ENCODE assay signal across 8 mouse cellular contexts in genomic region chr4:97751030-97751482, GRCm38 (mm10). TPM values are rescaled to one million over a fixed set of nuclear protein-coding genes. Genes with fewer than 3 reads are reported as not detected.
DNase-seq lines count a peak whose midpoint lies in the region; ATAC-seq lines count a peak whose summit lies in the region.

No protein-coding gene starts in this region.

- peak overlapping the region; percentile 45 for H3K9ac ChIP-seq in hindbrain, embryonic 15.5 days

- peak overlapping the region; percentile 81 for H3K4me2 ChIP-seq in hindbrain, embryonic 15.5 days

- ATAC-seq in activated CD4-positive, CD25-positive, alpha-beta regulatory T cell, adult 4 months, result peak; percentile 86
- ATAC-seq in common myeloid progenitor, adult 5-6 weeks (replicated peaks; ENCODE audit: low read depth, poor library complexity, severe bottlenecking), result peak; percentile 85
- peak; percentile 71 for ATAC-seq in hindbrain, embryonic 15.5 days (ENCODE audit: low FRiP score, low read depth)

- peaks cover 36% of the 10 kb centered on the region for H3K27me3 ChIP-seq in hindbrain, embryonic 15.5 days

- peak overlapping the region; percentile 37 for H3K4me3 ChIP-seq in hindbrain, embryonic 15.5 days

- DNase-seq in gastrocnemius, adult 18-20 months (ENCODE audit: low spot score), result peak; percentile 96
- DNase-seq in left cerebral cortex, adult 18-20 months (ENCODE audit: low spot score in 2 of 2), result peak; percentile 87 to 92
- peak; percentile 92 to 93 for DNase-seq in lung, postnatal 4 days
- DNase-seq in retina, postnatal 7 days (ENCODE audit: low read depth, low spot score), result peak; percentile 75
- DNase-seq in urinary bladder, adult 18-20 months (ENCODE audit: low spot score in 2 of 2), result peak; percentile 81 to 82

- WGBS in hindbrain, embryonic 15.5 days, result under 1% methylated on average over 20 of the region's 20 CpGs

- no peaks in the 10 kb centered on the region for H3K36me3 ChIP-seq in hindbrain, embryonic 15.5 days

- peak overlapping the region; percentile 75 for H3K27ac ChIP-seq in hindbrain, embryonic 15.5 days (replicated peaks)

- H3K4me1 ChIP-seq in hindbrain, embryonic 15.5 days (replicated peaks), result peaks cover 30% of the 10 kb centered on the region

- no peaks in the 10 kb centered on the region for H3K9me3 ChIP-seq in hindbrain, embryonic 15.5 days

RNA-seq across cellular contexts. Expression of gene Nfia, which starts 21.5 kb away (rescaled TPM):
- 10 to 100 TPM in 1 of 2 experiments, 1 to 10 TPM in 1; 7.3 to 12.6 TPM for polyA plus RNA-seq in activated CD4-positive, CD25-positive, alpha-beta regulatory T cell, adult 4 months (2017; shearing (Covaris generic))
- 9.4 and 23.0 TPM in 2 replicates for total RNA-seq in common myeloid progenitor, adult 5-6 weeks (2017)
- total RNA-seq in gastrocnemius, adult 18-20 months (2021), result 10 to 100 TPM; 56.3 to 56.9 TPM
- 39.5 and 47.1 TPM in 2 replicates for polyA plus RNA-seq in hindbrain, embryonic 15.5 days (2015; fragmentation: Nextera tagmentation; extraction: Ambion mirVana)
- total RNA-seq in left cerebral cortex, adult 18-20 months (2021), result 10 to 100 TPM; 54.8 to 59.7 TPM

RNA-seq across cellular contexts. Expression of gene E130114P18Rik, which starts 26.8 kb away (rescaled TPM):
- polyA plus RNA-seq in activated CD4-positive, CD25-positive, alpha-beta regulatory T cell, adult 4 months (2017; shearing (Covaris generic)), result not detected
- total RNA-seq in common myeloid progenitor, adult 5-6 weeks (2017), result not detected in 2 replicates
- under 1 TPM in 1 of 2 experiments, not detected in 1; 0.21 TPM for total RNA-seq in gastrocnemius, adult 18-20 months (2021)
- 20.2 and 23.1 TPM in 2 replicates for polyA plus RNA-seq in hindbrain, embryonic 15.5 days (2015; fragmentation: Nextera tagmentation; extraction: Ambion mirVana)
- total RNA-seq in left cerebral cortex, adult 18-20 months (2021), result 1 to 10 TPM; 6.1 to 7.4 TPM

Comparison
In these comparisons a context has a peak if more than half of its experiments do, and no peak if none do; other contexts are left out.
1. Peak in every context shown above with its lines: DNase-seq, ATAC-seq, H3K4me3 ChIP-seq and H3K27ac ChIP-seq.